8 mouse cellular contexts compared by ENCODE assay signal in genomic region chr7:38131186-38131585, GRCm38 (mm10). TPM values are rescaled to one million over a fixed set of nuclear protein-coding genes. Genes with fewer than 3 reads are reported as not detected.
A peak's percentile ranks its signal among the peaks of the same experiment; 100 is the strongest.
DNase-seq lines count a peak whose midpoint lies in the region; ATAC-seq and TF ChIP-seq lines count a peak whose summit lies in the region.

No protein-coding gene starts in this region.

- H3K9ac ChIP-seq in heart, embryonic 12.5 days: no peak overlapping the region
- no peak overlapping the region for H3K9ac ChIP-seq in hindbrain, embryonic 11.5 days (ENCODE audit: low read depth, low read length)
- no peak overlapping the region for H3K9ac ChIP-seq in limb, embryonic 12.5 days (replicated peaks)

- no peak overlapping the region for H3K27ac ChIP-seq in heart, embryonic 12.5 days (ENCODE audit: poor library complexity, severe bottlenecking)
- no peak overlapping the region for H3K27ac ChIP-seq in hindbrain, embryonic 11.5 days (ENCODE audit: low read depth, low read length)
- H3K27ac ChIP-seq in limb, embryonic 12.5 days: peak overlapping the region; percentile 83; the same call in 1 of the 2 replicates

- 0 out of 2 replicates have a peak, but pooled peaks cover 3% of the 10 kb centered on the region for H3K4me1 ChIP-seq in heart, embryonic 12.5 days (replicated peaks)
- H3K4me1 ChIP-seq in E14TG2a.4 (replicated peaks; ENCODE audit: low read depth, low read length): peaks cover 13% of the 10 kb centered on the region; the same call in 1 of the 2 replicates
- no peaks in the 10 kb centered on the region for H3K4me1 ChIP-seq in hindbrain, embryonic 11.5 days (replicated peaks; ENCODE audit: control insufficient read depth, insufficient read depth, low read length)
- peaks cover 30% of the 10 kb centered on the region for H3K4me1 ChIP-seq in limb, embryonic 12.5 days (replicated peaks)

- peak; percentile 57 for DNase-seq in heart, postnatal 4 days
- peak; percentile 12 to 44 for DNase-seq in adrenal gland, postnatal 36 days
- DNase-seq in hindbrain, embryonic 11.5 days (ENCODE audit: low spot score): peak; percentile 71
- DNase-seq in neural tube, embryonic 10.5 days (ENCODE audit: extremely low spot score, low spot score): peak; percentile 52

- H3K4me3 ChIP-seq in heart, embryonic 12.5 days: no peak overlapping the region
- no peak overlapping the region for H3K4me3 ChIP-seq in E14TG2a.4 (replicated peaks; ENCODE audit: low read length)
- H3K4me3 ChIP-seq in hindbrain, embryonic 11.5 days (ENCODE audit: low read depth, low read length): no peak overlapping the region
- H3K4me3 ChIP-seq in limb, embryonic 12.5 days (replicated peaks): no peak overlapping the region

- H3K36me3 ChIP-seq in heart, embryonic 12.5 days: no peaks in the 10 kb centered on the region
- no peaks in the 10 kb centered on the region for H3K36me3 ChIP-seq in E14TG2a.4 (ENCODE audit: insufficient read depth, low read length)
- no peaks in the 10 kb centered on the region for H3K36me3 ChIP-seq in hindbrain, embryonic 11.5 days (ENCODE audit: control insufficient read depth, insufficient read depth, low read length)
- no peaks in the 10 kb centered on the region for H3K36me3 ChIP-seq in limb, embryonic 12.5 days

- no peaks in the 10 kb centered on the region for H3K27me3 ChIP-seq in heart, embryonic 12.5 days (replicated peaks)
- H3K27me3 ChIP-seq in E14TG2a.4 (ENCODE audit: insufficient read depth, low read length): peaks cover 39% of the 10 kb centered on the region
- H3K27me3 ChIP-seq in hindbrain, embryonic 11.5 days (ENCODE audit: control insufficient read depth, insufficient read depth, low read length): no peaks in the 10 kb centered on the region
- H3K27me3 ChIP-seq in limb, embryonic 12.5 days: no peaks in the 10 kb centered on the region

- H3K9me3 ChIP-seq in heart, embryonic 12.5 days (replicated peaks): no peaks in the 10 kb centered on the region
- no peaks in the 10 kb centered on the region for H3K9me3 ChIP-seq in E14TG2a.4 (ENCODE audit: low read length)
- no peaks in the 10 kb centered on the region for H3K9me3 ChIP-seq in hindbrain, embryonic 11.5 days (ENCODE audit: control insufficient read depth, low read length)
- H3K9me3 ChIP-seq in limb, embryonic 12.5 days: no peaks in the 10 kb centered on the region

- ATAC-seq in heart, embryonic 12.5 days (ENCODE audit: insufficient number of reproducible peaks, low FRiP score): no peak
- no peak for ATAC-seq in hindbrain, embryonic 11.5 days (ENCODE audit: low FRiP score)
- peak; percentile 28; the same call in 1 of the 2 replicates for ATAC-seq in limb, embryonic 12.5 days (ENCODE audit: insufficient number of reproducible peaks, insufficient read depth, low FRiP score, low TSS enrichment, low read depth)
- no peak; the same call in 1 of the 2 replicates for ATAC-seq in monocyte, adult 5-6 weeks (replicated peaks; ENCODE audit: insufficient number of reproducible peaks, low FRiP score, low TSS enrichment, poor library complexity, severe bottlenecking)

- TF ChIP-seq CTCF in E14TG2a.4 (conservative IDR thresholded peaks at IDR 0.05; ENCODE audit: low read length): peak; percentile 61

- WGBS in heart, embryonic 12.5 days: 40% methylated on average over 5 of the region's 5 CpGs
- WGBS in hindbrain, embryonic 11.5 days: 44% methylated on average over 5 of the region's 5 CpGs
- WGBS in limb, embryonic 12.5 days: 34% methylated on average over 5 of the region's 5 CpGs

- no peak overlapping the region for H3K4me2 ChIP-seq in heart, embryonic 12.5 days
- H3K4me2 ChIP-seq in hindbrain, embryonic 11.5 days (replicated peaks; ENCODE audit: low read depth, low read length): no peak overlapping the region
- no peak overlapping the region for H3K4me2 ChIP-seq in limb, embryonic 12.5 days

RNA-seq across cellular contexts. Expression of gene Ccne1, which starts 23.9 kb away (rescaled TPM):
- 10 to 100 TPM; 15.9 to 16.7 TPM for total RNA-seq in heart, postnatal 4 days (2021)
- 47.9 and 48.1 TPM in 2 replicates for polyA plus RNA-seq in heart, embryonic 12.5 days (2016; fragmentation: Nextera tagmentation; extraction: Ambion mirVana)
- 1 to 10 TPM; 4.5 to 8.5 TPM for total RNA-seq in adrenal gland, postnatal 36 days (2021)
- 56.6 and 60.5 TPM in 2 replicates for polyA plus RNA-seq in hindbrain, embryonic 11.5 days (2014; fragmentation: Nextera tagmentation; extraction: Ambion mirVana)
- 84.6 and 85.6 TPM in 2 replicates for polyA plus RNA-seq in limb, embryonic 12.5 days (2016; fragmentation: Nextera tagmentation; extraction: Ambion mirVana)
- total RNA-seq in monocyte, adult 5-6 weeks (2017): 1.2 to 6.3 TPM (median 1.7 TPM) in 3 replicates

RNA-seq across cellular contexts. Expression of gene 1600014C10Rik, which starts 51.8 kb away (rescaled TPM):
- 10 to 100 TPM; 14.2 to 15.7 TPM for total RNA-seq in heart, postnatal 4 days (2021)
- polyA plus RNA-seq in heart, embryonic 12.5 days (2016; fragmentation: Nextera tagmentation; extraction: Ambion mirVana): 13.5 and 14.1 TPM in 2 replicates
- total RNA-seq in adrenal gland, postnatal 36 days (2021): 10 to 100 TPM; 34.2 to 43.7 TPM
- polyA plus RNA-seq in hindbrain, embryonic 11.5 days (2014; fragmentation: Nextera tagmentation; extraction: Ambion mirVana): 14.7 and 18.5 TPM in 2 replicates
- polyA plus RNA-seq in limb, embryonic 12.5 days (2016; fragmentation: Nextera tagmentation; extraction: Ambion mirVana): 15.1 and 15.6 TPM in 2 replicates
- 14.8 to 15.5 TPM (median 15.0 TPM) in 3 replicates for total RNA-seq in monocyte, adult 5-6 weeks (2017)
